Mouse (Mus musculus): Measurements from ENCODE around the gene Slc50a1.

The Slc50a1 gene

DNA sequence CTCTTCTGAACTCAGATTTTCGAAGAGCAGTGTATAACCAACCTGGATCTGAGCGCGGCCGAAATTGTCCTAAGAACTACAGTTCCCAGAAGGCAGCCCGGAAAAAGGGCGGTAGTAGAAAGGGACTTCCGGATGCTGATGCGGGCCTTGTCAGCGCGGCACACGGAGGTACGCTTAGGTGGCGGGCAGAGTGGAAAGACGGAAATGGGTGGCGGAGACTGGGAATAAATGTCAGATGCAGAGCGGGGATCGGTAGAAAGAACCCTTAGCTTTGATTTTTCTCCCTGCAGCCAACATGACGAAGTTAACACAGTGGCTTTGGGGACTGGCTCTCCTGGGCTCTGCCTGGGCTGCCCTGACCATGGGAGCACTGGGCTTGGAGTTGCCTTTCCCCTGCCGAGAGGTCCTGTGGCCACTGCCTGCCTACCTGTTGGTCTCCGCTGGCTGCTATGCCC lies 3.9 kb downstream of the Slc50a1 start:
- DNase-seq (ENCODE audit: low spot score in 2 of 2), result peak; percentile 75 to 78

DNA sequence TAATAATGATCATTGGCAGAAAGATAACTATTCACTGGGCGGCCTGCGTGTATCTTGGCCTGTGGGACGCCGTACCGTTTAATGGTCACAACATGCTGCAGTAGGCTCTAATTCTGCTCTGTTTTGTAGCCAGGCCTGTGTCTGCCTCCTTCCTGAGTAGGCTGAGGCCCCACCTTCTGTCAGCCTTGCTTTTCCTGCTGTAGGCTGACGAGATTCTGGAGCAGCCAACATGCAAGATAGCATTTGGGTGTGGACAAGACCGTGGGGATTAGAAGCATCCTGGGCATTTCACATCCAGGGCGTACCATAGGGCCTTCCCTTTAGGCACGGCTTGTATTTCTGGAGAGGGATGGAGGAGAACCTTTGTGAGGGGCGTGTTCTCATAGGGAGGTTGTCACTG lies 8.0 kb downstream of the Slc50a1 start:
- no peak for DNase-seq (ENCODE audit: low spot score in 2 of 2)

DNA sequence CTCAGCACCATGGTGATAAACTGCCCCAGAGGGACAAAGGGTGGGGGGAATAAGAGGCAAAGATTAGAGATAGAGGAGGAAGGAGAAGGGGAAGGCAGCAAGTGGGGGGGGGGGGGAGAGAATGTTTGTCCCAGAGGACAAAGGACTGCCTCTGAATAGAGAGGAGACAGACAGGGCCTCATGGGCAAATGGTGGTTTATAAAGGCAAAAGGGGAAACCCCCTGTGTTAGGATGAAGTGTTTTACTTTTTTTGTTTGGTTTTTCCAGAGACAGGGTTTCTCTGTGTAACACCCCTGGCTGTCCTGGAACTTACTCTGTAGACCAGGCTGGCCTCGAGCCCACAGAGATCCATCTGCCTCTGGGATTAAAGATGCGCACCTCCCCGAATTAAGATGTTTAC lies 10.2 kb downstream of the Slc50a1 start:
- no peak for DNase-seq (ENCODE audit: low spot score in 2 of 2)

DNA sequence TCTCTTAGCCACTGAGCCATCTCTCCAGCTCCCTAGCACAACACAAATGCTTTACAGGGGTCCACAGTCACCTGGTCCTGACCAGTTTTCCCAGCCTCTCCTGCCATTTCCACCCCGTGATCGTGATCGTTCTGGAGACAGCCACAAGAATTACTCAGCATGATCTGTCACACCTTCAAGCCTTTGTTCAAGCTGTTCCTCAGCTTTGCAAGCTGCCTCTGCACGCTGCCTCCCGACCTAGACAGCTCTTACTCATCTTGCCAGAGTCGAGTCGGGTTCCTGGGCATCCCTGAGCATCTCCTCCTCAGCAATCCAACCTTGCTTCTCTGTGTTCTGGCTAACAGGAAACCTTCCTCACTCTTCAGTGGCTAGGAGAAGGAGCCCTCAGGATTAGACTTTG lies 11.3 kb downstream of the Slc50a1 start, which contains the start of gene Dpm3:
Dpm3 (plus strand) TSS at position 283 of the 400 bp plus-strand sequence.
- DNase-seq (ENCODE audit: low spot score in 2 of 2), result no peak

DNA sequence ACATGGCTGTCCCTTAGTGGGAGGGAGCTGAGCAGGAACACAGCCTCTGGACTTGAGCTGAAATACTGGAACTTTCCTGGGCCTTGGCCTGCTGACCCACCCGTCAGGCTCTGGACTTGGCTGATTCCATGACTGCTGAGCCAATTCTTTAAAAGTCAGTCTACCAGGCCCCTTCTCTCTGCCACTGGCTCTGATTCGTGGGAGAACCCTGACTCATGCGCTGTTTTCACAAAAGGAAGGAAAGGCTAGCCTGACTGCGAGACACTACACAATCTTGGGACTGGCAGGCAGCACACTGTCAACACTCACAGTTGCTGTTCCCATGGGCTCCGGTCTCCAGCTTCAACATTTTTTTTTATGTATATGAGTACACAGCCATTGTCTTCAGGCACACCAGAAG lies 14.2 kb downstream of the Slc50a1 start:
- DNase-seq (ENCODE audit: low spot score in 2 of 2), result no peak

DNA sequence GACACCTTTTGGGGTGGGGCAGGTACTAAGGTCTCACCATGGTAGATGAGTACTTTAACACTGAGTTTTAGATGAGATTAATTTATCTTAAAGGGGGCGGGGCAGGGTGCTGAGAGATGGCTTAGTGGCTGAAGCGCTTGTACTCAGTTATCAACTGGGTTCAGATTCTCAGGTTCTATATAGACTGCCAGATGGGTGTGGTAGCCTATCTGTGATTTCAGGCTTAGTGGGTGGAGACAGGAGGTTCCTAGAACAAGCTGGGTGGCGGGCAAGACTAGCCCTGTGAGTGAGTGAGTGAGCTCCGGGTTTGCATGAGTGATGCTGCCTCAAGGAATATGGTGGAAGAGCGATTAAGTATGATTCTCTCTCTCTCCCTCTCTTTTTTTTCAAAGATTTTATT lies 15.4 kb downstream of the Slc50a1 start:
- DNase-seq (ENCODE audit: low spot score in 2 of 2), result no peak

DNA sequence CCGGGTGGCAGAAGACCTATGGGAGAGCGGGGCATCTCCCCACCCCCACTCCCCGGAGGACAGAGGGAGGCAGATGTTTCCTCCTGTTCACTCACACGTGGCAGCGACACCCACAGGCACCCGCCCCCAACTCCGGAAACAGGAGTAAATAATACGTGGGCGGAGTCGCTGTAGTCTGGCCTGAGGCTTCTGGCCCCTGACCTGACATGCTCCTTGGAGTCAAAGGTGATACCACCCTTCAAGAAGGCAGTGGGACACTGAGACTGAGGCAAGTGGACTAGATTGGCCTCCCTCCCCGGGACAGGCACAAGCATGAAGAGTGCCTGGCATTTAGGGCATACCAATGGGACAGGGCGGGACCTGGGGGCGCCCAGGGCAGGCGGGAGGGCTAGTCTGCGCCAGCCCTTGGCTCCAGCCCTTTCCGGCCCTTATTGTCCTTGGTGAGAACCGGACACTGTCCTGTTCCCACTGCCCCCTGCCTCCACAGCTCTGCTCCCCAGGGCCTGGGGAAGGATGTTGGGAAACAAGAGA lies 18.9 kb downstream of the Slc50a1 start:
- DNase-seq (ENCODE audit: low spot score in 2 of 2), result no peak

DNA sequence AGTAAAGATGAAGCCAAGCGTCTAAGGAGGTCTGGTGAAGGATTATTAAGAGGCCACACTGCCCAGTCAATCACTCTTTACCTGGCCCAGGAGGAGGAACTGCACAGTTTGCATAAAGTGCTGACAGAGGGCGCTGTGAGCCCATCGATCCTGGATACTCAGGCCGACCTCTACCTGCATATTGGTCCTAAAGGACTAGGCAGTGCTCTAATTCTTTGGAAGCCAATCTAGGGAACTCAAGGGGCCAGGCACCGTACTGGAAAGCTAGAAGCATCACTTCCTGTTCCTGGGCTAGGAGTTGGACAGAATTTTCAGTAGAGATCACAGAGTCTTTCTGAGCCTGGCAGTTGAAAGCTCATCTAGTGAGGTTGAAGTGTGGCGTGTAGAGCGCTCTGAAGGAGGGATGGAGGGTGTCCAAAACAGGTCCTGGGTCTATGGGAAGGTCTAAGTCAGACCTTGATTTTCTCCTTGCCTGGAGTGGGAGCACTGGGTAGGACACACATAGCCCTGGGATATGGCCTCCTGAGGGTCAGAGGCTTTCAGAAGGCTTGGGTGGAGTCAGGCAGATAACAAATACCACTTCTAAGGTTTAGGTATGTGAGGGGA lies 19.8 kb downstream of the Slc50a1 start:
- DNase-seq (ENCODE audit: low spot score in 2 of 2), result no peak

DNA sequence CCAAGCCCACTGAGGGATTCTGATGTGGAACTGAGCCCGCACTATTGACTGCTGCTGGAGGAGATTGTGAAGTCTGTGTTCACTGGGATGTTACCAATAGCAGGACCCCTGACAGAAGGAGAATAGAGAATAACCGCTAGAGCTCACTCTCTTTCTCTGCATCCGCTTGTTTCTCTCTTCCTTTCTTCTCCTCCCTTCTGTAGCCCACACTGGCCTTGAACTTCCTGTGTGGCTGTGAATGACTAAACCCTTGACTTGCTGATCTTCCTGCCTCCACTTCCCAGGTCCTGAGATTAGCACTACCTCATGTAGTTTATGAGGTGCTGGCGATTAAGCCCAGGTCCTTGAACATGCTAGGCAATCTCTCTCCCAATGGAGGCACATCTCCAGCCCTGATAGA lies 22.9 kb downstream of the Slc50a1 start:
- no peak for DNase-seq (ENCODE audit: low spot score in 2 of 2)

DNA sequence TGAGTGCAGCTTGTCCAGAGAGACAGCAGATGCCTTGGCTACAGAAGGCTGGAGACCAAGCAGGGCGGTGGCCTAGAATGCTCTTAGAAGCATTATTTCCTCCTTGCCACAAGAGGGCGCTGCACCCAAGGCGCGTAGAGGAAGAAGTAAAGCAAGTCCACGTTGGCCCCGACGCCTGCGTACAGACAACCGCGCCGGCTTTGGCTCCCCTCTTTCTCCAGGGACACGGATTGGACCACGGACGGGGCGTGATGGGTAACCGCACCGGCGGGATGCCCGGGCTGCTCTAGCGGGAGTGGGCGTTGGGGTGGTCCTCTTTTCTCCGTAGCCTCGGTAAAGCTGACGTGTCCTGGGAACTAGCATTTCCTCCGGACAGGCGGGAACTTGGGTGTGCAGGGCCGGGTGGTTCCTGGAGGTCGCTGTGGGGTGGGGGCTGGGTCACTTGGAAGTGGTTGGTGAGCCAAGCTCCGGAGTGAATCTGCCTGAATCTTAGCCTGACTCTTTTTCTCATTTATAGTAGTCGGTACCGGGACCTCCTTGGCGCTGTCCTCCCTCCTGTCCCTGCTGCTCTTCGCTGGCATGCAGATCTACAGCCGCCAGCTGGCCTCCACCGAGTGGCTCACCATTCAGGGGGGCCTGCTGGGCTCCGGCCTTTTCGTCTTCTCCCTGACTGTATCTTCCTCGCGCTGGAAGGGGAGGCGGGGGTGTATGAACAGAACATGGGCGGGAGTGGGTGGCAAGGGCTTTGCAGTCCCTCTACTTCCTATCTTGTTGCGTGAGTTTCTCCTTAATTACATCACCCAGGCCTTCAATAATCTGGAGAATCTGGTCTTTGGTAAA lies 23.9 kb downstream of the Slc50a1 start, which contains the start of gene Trim46:
Trim46 (minus strand) TSS at position 49 of the 840 bp plus-strand sequence.
- peak; percentile 91 for DNase-seq (ENCODE audit: low spot score in 2 of 2)

DNA sequence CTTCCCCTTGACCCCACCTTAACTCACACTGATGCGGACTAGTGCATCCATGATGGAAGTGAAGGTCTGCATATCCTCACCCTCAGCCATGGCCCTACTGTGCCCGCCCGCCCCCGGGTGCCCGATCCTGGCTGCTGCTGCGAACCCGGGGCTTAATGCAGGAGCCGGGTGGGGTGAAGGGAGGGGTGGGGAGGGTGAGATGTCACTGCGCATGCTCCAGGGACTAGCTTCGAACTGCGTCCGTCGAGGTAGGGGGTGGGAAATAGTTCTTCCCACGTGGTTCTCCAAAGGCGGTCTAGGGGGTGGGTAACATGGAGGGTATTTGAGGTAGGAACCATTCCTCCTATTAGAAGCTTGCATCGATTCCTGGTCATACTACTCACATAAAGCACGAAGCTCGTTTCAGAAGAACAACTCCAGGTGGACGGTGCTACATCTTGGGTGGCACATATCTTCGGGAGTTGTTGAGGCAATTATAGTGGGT lies 24.6 kb downstream of the Slc50a1 start, which contains the start of gene Krtcap2:
Krtcap2 (plus strand) TSS at position 279 of the 484 bp plus-strand sequence.
- DNase-seq (ENCODE audit: low spot score in 2 of 2), result peak in 1 of 2 experiments; percentile 63

DNA sequence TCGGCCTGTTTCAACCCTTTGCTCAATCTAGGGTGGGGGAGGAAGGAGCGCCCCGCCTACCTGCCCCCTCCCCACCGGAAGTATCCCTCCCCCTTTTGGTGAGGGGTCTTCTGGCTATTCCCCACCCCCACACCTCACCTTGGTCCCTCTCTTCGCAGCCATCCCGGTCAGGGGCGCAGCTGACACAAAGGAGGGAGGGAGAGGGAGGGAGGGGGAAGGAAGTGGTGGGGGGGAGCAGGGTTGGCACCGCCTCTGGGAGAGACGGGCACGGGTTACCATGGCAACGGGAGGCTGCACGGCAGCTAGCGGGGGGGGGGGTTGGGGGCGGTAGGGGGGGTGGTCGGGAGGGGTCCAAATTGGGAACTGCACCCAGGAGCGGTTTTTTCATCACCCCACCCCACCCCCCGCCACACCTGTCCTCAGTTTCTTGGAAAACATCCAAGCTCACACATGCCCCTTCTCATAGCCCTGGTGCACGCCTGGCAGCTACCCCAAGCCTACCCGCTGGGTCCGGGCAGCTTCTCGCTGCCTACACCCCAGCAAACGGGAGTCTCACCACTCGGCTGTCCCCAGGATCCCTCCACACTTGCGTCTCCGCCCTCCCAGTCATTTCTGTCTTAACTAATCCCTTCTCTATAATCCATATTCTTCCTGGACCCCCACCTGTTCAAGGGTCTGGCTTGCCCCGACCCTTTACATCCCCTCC lies 25.2 kb downstream of the Slc50a1 start:
- DNase-seq (ENCODE audit: low spot score in 2 of 2), result peak in 1 of 2 experiments; percentile 67

DNA sequence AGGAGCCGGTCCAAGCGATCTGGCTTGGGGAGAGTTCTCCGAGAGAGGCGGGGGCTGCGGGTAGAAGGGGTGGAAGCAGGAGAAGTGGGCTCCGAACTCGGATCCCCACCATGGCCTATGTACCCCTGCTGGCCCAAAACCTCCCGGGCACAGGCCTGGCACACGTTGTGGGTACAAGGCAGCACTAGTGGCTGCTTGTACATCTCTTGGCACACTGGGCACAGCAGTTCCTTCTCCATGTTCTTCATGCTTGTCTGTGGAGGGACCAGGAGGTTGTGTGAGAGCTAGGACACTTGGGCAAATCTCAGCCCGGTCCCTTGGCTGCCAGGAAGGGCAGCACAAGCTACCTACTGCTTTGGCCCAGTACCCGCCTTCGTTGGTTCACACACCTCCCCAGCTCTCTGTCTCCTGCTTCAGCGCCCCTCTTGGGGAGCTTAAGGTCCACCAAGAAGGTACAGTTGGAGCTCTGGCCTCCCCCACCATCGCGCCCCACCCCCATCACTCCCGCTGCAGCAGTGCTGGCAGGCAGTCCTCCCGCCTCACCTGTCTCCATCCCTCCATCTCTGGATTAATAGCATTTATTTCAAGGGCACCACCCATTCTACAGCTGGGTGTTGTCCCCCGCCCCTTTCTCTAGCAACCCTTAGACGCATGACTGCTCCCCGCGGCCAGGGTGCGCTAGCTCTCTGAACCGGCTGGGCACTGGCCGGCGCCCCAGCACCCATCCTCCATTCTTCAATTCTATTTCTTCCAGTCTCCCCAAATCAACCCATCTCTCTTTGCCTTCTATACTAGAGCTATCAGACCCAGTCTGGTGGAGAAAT lies 26.0 kb downstream of the Slc50a1 start:
- no peak for DNase-seq (ENCODE audit: low spot score in 2 of 2)

DNA sequence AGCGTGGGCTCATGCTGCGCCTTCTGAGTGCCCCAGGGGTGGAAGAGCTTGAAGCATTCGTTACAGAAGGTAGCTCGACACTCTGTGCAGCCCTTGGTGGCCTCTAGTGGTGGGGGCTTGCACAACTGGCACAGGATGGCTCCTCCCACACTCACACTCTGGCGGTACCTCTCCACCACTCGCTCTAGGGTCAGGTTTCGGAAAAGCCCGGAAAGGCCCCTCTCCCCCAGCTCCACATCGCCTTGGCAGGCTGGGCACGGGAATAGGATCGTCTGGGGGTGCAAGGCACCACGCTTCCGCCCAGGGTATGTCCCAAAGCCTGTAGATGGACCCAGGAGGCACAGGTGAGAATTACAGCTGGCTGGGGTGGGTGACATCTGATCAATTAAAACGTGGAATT lies 26.8 kb downstream of the Slc50a1 start:
- DNase-seq (ENCODE audit: low spot score in 2 of 2), result no peak

DNA sequence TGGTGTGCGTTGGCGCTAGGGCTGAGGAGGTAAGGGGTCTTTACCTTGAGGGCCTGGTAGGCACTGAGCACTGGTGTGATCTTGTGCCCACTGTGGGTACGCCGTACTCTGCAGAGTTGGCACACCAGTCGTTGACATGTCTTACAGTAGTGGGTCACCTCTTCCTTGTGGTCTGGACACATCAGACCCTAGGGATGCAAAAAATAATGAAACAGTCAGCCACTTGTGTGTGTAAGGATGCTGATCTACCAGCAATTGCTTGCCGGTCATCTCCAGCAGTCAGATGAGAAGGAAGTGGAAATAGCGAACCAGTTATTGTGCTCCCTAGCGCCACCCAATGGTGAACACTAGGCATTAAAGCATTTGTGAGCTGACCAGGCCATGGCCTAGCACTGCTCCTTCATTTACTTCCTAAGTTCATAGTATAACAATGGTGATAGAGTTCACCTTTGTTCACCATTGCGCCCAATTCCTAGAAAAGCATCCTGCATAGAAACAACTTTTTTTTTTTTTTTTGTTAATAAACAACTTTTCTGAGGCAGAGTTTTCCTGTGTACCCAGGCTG lies 28.0 kb downstream of the Slc50a1 start:
- DNase-seq (ENCODE audit: low spot score in 2 of 2), result no peak

DNA sequence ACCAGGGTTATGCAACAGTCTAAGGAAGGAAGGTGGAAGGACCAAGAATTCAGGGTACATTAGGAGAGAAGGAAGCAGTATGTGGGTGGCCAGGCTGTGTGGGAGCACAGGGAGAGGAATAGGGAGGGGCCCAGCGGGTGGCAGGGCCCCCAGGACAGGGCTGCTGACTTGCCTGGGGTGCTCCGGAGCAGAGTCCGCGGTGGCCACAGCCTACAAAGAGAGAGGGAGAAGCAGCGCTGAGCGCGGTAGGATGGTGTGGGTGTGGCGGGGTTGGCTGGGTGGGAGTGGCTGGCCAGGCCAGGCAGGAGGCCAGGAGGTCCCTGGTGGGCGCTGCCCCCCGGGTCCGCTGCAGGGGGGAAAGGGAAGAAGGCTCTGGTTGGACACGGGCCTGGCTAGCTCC lies 31.9 kb downstream of the Slc50a1 start:
- no peak for DNase-seq (ENCODE audit: low spot score in 2 of 2)

DNA sequence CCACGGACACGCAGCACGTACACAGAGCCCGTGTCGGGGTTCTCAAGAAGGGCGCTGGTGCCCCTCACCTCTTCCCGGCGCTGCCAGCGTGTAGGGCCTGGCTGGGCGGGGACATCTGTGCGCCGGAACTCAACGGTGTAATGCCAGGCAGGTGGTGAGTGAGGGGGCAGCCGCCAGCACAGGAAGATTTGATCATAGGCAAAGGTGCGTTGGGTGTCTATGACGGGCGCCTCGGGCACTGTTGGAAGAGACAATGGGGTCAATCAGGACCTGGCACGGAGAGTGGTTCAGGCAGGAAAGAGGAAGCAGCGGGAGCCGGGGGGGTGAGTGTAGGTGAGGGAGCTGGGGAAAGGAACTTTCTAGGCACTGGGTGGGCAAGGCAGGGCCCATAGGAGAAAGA lies 32.7 kb downstream of the Slc50a1 start:
- no peak for DNase-seq (ENCODE audit: low spot score in 2 of 2)

DNA sequence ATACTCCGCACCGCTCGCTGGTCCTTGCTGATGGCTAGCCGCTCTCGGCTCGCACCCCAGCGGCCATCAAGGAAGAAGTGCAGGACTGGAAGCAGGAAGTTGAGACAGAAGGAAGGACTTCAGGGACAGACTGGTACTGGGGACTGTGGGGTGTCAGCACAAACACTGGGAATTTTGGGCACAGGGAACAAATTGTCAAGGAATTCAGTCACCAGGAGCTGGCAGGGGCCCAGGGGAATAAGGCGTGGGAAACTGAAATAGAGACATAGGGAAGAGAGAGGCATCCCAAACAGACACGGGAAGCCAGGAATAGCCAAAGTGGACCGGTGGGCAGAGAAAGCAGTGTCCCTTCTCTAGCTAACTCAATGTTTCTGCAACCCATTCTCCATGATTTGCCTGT lies 33.9 kb downstream of the Slc50a1 start:
- no peak for DNase-seq (ENCODE audit: low spot score in 2 of 2)

DNA sequence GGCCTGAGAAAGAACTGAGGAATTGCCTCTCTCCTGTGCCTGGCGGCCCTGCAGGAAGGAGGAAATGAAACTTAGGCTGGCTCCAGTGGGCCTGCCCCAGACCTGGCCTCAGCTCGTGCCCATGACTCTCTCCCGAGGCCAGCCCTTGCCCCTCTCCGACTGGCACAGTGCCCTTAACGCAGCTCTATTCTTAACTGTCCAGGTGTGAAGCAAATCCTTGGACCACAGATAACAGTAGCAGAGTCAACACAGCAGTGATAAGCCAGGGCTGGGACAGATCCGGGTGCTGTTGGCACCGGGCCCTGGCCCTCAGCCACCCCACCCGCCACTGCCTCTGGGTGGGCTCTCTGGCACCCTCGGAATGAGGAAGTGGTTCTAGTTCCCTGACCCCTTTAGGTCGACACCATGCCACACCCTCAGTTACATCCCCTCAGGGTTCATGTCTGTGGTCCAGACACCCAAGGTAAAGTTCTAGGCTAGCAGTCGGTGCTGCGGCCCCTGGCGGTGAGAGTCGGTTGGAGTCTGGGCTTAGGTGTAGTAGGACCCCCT lies 36.7 kb downstream of the Slc50a1 start:
- DNase-seq (ENCODE audit: low spot score in 2 of 2), result no peak

DNA sequence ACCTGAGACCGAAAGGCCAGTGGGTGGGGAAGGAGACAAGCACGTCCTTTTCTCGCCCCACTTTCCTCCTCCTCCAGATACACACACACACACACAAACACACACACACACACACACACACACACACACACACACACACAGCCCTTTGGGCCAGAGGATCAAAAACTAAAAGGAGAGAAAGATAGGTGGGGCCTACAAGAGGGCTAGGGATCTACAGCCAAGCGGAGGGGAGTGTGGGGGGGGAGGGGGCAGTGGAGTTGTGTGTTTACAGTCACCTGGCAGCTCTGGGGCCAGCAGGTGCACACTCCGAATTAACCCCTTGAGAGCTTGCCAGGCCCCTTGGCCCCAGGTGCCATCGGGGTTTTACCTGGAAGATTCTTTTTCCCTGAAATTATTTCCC lies 37.8 kb downstream of the Slc50a1 start:
- no peak for DNase-seq (ENCODE audit: low spot score in 2 of 2)

All from right cerebral cortex, postnatal 36 days (tissue).